29 mouse cellular contexts compared by ENCODE assay signal in genomic region chr5:127561086-127561485, GRCm38 (mm10).
DNase-seq lines count a peak whose midpoint lies in the region; ATAC-seq lines count a peak whose summit lies in the region.
"Had no signal": no experiment of that assay in that cellular context is flagged by ENCODE, and none has a peak within 500 bp of the region (broad histone marks: within the 10 kb centered on the region; RNA-seq: fewer than 3 reads in every experiment).

No protein-coding gene starts in this region.

- no peaks in the 10 kb centered on the region for H3K36me3 ChIP-seq in kidney, embryonic 16.5 days (ENCODE audit: insufficient read depth, low read length)
- H3K36me3 ChIP-seq: intestine, embryonic 15.5 days; liver, embryonic 13.5 days; midbrain, embryonic 15.5 days had no signal

- peak; percentile 4 for DNase-seq in kidney, adult 9 months
- DNase-seq in 3T3-L1 (ENCODE audit: low read depth, low spot score) (peak; percentile 17), ES-CJ7 (ENCODE audit: low read depth, low spot score) (peak; percentile 11), adipocyte (ENCODE audit: low spot score) (peak; percentile 18)
- no peak for DNase-seq in left cerebral cortex, adult 18-20 months (ENCODE audit: low spot score in 2 of 2)
- DNase-seq in ovary, postnatal 10 days (ENCODE audit: low spot score): no peak
- DNase-seq: adrenal gland, postnatal 36 days; cerebellum, adult 11 months; cerebellum, postnatal 10 days; forebrain, postnatal 0 days; gastrocnemius, postnatal 25 days; heart, adult 2 months; heart, postnatal 36 days; liver, embryonic 13.5 days; lung, postnatal 36 days; right cerebral cortex, adult 18-20 months; right cerebral cortex, postnatal 4 days; thymus, adult 18-20 months; thymus, postnatal 36 days had no signal

- H3K4me3 ChIP-seq in kidney, embryonic 16.5 days (ENCODE audit: low read length): no peak overlapping the region
- H3K4me3 ChIP-seq: embryonic facial prominence, embryonic 12.5 days; heart, adult 2 months; intestine, embryonic 15.5 days; liver, embryonic 13.5 days; lung, embryonic 15.5 days; midbrain, embryonic 15.5 days; neural tube, embryonic 12.5 days had no signal

- H3K9ac ChIP-seq in kidney, embryonic 16.5 days (replicated peaks; ENCODE audit: low read length): no peak overlapping the region
- H3K9ac ChIP-seq: embryonic facial prominence, embryonic 12.5 days; forebrain, postnatal 0 days; hindbrain, embryonic 14.5 days; intestine, embryonic 15.5 days; liver, embryonic 13.5 days; lung, embryonic 15.5 days; midbrain, embryonic 15.5 days; neural tube, embryonic 12.5 days had no signal

- no peak for ATAC-seq in kidney, embryonic 16.5 days (ENCODE audit: low FRiP score, low TSS enrichment)
- ATAC-seq: activated CD4-positive, CD25-positive, alpha-beta regulatory T cell, adult 4 months; forebrain, postnatal 0 days; intestine, embryonic 15.5 days; midbrain, embryonic 15.5 days; Patski had no signal

- H3K27ac ChIP-seq in kidney, embryonic 16.5 days (ENCODE audit: low read length): no peak overlapping the region
- H3K27ac ChIP-seq: embryonic facial prominence, embryonic 12.5 days; heart, adult 2 months; hindbrain, embryonic 14.5 days; intestine, embryonic 15.5 days; kidney, postnatal 0 days; liver, embryonic 13.5 days; lung, embryonic 15.5 days; midbrain, embryonic 15.5 days; neural tube, embryonic 12.5 days had no signal

- 80% methylated on average over 3 of the region's 3 CpGs for WGBS in kidney, embryonic 16.5 days

- H3K27me3 ChIP-seq in kidney, embryonic 16.5 days (ENCODE audit: insufficient read depth, low read length): no peaks in the 10 kb centered on the region
- H3K27me3 ChIP-seq: embryonic facial prominence, embryonic 12.5 days; intestine, embryonic 15.5 days; liver, embryonic 13.5 days; lung, embryonic 15.5 days; midbrain, embryonic 15.5 days; neural tube, embryonic 12.5 days; Patski had no signal

- no peak overlapping the region for H3K4me2 ChIP-seq in kidney, embryonic 16.5 days (replicated peaks; ENCODE audit: low read depth, low read length)
- H3K4me2 ChIP-seq: embryonic facial prominence, embryonic 12.5 days; hindbrain, embryonic 14.5 days; intestine, embryonic 15.5 days; liver, embryonic 13.5 days; lung, embryonic 15.5 days; midbrain, embryonic 15.5 days; neural tube, embryonic 12.5 days had no signal

- H3K9me3 ChIP-seq in kidney, embryonic 16.5 days (ENCODE audit: low read length): no peaks in the 10 kb centered on the region
- H3K9me3 ChIP-seq: embryonic facial prominence, embryonic 12.5 days; intestine, embryonic 15.5 days; liver, embryonic 13.5 days; lung, embryonic 15.5 days; midbrain, embryonic 15.5 days; neural tube, embryonic 12.5 days had no signal

- no peaks in the 10 kb centered on the region for H3K4me1 ChIP-seq in kidney, embryonic 16.5 days (ENCODE audit: insufficient read depth, low read length)
- H3K4me1 ChIP-seq: embryonic facial prominence, embryonic 12.5 days; intestine, embryonic 15.5 days; liver, embryonic 13.5 days; lung, embryonic 15.5 days; midbrain, embryonic 15.5 days; neural tube, embryonic 12.5 days had no signal

Comparison
In these comparisons a context has a peak if more than half of its experiments do, and no peak if none do; other contexts are left out.
1. DNase-seq: peak in kidney, adult 9 months (single experiment), 3T3-L1 (single experiment), ES-CJ7 (single experiment) and adipocyte (single experiment); none in left cerebral cortex, adult 18-20 months (0 of 2) and ovary, postnatal 10 days (single experiment).